Mouse (Mus musculus): ENCODE results near the gene Pla2g15. TPM values are rescaled to one million over a fixed set of nuclear protein-coding genes. Genes with fewer than 3 reads are reported as not detected.

The Pla2g15 gene
- polyA plus RNA-seq, 1 experiment from 2014 or later = 13.7 TPM

DNA sequence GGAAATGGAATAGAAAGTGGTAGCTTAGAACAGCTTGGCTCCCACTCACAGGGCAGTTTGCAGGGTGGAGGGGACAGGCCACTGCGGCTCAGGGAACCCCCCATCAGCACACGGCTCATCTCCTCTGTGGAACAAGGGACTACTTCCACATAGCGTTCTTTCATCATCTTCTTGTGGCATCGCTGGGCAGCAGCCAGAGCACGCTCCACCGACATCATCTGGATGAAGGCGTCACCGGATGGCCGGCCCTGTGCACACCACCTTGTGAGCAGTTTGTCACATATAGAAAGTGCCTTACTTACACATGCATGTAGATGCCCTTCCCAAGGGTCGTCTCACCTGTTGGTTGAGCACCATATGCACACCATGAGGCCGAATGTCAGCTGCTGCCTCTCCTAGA, 17.8 kb upstream of the Pla2g15 start:
- Histone ChIP-seq H3K4me2 (ENCODE audit: low read depth, low read length) (no peak overlapping the region), H3K4me3 (replicated peaks; ENCODE audit: low read length) (no peak overlapping the region), H3K27ac (ENCODE audit: low read length) (no peak overlapping the region), H3K36me3 (ENCODE audit: control insufficient read depth, insufficient read depth, low read length) (peaks cover 19% of the 10 kb centered on the region), H3K4me1 (ENCODE audit: control insufficient read depth, insufficient read depth, low read length) (peaks cover 14% of the 10 kb centered on the region), H3K9me3 (replicated peaks; ENCODE audit: control insufficient read depth, low read length) (no peaks in the 10 kb centered on the region), H3K27me3 (ENCODE audit: control insufficient read depth, insufficient read depth, low read length) (peaks cover 17% of the 10 kb centered on the region), H3K9ac (ENCODE audit: low read length) (no peak overlapping the region)
- no peak for ATAC-seq (ENCODE audit: insufficient read depth, low FRiP score)
- WGBS = 89% methylated on average over 11 of the region's 11 CpGs

DNA sequence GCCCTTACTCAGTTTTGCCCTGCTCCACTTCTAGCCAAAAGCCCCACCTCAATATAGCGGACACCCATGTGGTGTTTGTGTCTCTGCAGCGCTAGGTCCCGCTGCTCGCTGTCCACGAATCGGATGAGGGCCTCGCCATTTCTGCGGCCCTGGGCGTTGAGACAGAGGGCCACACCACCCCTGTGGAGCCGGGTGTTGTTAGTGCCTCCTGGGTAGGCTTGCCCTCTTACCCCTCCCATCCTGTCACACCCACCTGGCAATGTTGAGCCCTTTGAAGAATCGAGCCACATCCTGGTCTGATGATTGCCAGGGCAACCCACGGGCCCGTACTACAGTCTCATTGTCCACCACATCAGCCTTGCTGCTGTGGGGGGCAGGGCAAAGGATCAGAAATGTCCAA, 16.7 kb upstream of the Pla2g15 start:
- Histone ChIP-seq H3K9me3 (replicated peaks; ENCODE audit: control insufficient read depth, low read length) (no peaks in the 10 kb centered on the region), H3K4me1 (ENCODE audit: control insufficient read depth, insufficient read depth, low read length) (peaks cover 15% of the 10 kb centered on the region), H3K4me3 (replicated peaks; ENCODE audit: low read length) (peak overlapping the region; percentile 28; the same call in 1 of the 2 replicates), H3K27ac (ENCODE audit: low read length) (peak overlapping the region; percentile 96; the same call in 1 of the 2 replicates), H3K36me3 (ENCODE audit: control insufficient read depth, insufficient read depth, low read length) (peaks cover 16% of the 10 kb centered on the region), H3K27me3 (ENCODE audit: control insufficient read depth, insufficient read depth, low read length) (peaks cover 20% of the 10 kb centered on the region), H3K4me2 (ENCODE audit: low read depth, low read length) (peak overlapping the region; percentile 44), H3K9ac (ENCODE audit: low read length) (peak overlapping the region; percentile 9; the same call in 1 of the 2 replicates)
- WGBS = 64% methylated on average over 13 of the region's 13 CpGs
- no peak for ATAC-seq (ENCODE audit: insufficient read depth, low FRiP score)

DNA sequence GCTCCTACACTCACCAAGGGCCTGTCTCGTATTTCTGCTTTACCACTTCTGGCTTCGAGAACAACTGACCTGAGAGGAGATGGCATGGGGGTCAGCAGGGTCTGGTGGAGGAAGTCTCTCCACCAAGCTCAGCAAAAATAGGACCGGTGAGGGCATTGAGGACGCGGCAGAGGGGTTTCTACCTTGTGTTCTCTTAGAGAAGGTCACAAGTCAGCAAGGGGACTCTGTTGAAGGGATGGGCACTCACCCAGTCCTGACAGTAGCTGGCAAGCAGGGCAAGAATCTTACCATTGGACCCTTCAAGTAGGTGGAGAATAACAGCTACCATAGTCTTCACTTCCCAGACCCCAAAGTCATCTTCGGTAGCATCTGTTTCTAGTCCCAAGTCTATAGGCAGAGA, 16.3 kb upstream of the Pla2g15 start:
- Histone ChIP-seq H3K27ac (ENCODE audit: low read length) (peak overlapping the region; percentile 96), H3K4me1 (ENCODE audit: control insufficient read depth, insufficient read depth, low read length) (peaks cover 18% of the 10 kb centered on the region), H3K36me3 (ENCODE audit: control insufficient read depth, insufficient read depth, low read length) (peaks cover 16% of the 10 kb centered on the region), H3K4me3 (replicated peaks; ENCODE audit: low read length) (peak overlapping the region; percentile 28), H3K9me3 (replicated peaks; ENCODE audit: control insufficient read depth, low read length) (no peaks in the 10 kb centered on the region), H3K4me2 (ENCODE audit: low read depth, low read length) (peak overlapping the region; percentile 44), H3K9ac (ENCODE audit: low read length) (peak overlapping the region; percentile 9; the same call in 1 of the 2 replicates), H3K27me3 (ENCODE audit: control insufficient read depth, insufficient read depth, low read length) (peaks cover 20% of the 10 kb centered on the region)
- 69% methylated on average over 6 of the region's 6 CpGs for WGBS
- no peak for ATAC-seq (ENCODE audit: insufficient read depth, low FRiP score)

DNA sequence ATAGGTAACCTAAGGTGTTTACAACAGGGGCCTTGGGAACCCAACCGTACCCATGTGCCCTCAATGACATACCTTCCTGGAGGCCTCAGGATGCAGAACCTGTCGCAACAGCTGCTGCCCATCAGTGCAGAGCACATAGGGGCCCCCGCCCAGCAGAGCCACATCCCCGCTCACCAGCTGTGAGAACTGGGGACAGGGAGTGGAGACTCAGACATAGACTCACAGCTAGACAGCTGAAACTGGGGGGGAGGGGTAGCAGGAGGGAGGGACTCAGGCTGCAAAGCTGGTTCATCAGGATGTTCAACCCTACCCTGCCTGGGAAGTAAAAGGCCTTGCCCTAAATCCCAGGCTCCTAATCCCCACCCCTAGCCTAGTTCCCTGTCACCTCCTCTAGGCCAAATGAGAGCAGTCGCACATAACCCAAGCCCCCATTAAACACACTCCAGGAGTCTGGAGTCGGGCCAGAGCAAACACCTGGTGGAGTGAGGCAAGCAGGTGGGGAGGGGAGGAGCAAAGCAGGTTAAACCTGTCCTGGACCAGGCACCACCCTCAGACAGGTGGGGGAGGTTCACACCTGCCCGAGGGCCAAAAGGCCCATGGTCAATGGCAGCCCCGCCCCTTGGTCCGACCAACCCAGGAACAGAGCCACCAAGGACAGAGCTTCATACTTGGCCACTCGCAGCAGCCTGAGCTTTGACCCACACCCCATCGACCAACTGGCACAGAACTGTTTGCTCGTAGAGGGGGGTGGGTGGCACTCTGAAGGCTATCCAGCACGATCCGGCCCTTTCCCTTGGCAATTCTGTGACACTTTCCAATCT, 15.2 kb upstream of the Pla2g15 start:
- Histone ChIP-seq H3K36me3 (ENCODE audit: control insufficient read depth, insufficient read depth, low read length) (peaks cover 16% of the 10 kb centered on the region), H3K9me3 (replicated peaks; ENCODE audit: control insufficient read depth, low read length) (no peaks in the 10 kb centered on the region), H3K27ac (ENCODE audit: low read length) (peak overlapping the region; percentile 96), H3K27me3 (ENCODE audit: control insufficient read depth, insufficient read depth, low read length) (peaks cover 20% of the 10 kb centered on the region), H3K4me2 (ENCODE audit: low read depth, low read length) (peak overlapping the region; percentile 64), H3K9ac (ENCODE audit: low read length) (peak overlapping the region; percentile 82), H3K4me1 (ENCODE audit: control insufficient read depth, insufficient read depth, low read length) (peaks cover 18% of the 10 kb centered on the region), H3K4me3 (replicated peaks; ENCODE audit: low read length) (peak overlapping the region; percentile 67)
- 15% methylated on average over 14 of the region's 14 CpGs for WGBS
- peak; percentile 86 for ATAC-seq (ENCODE audit: insufficient read depth, low FRiP score)

DNA sequence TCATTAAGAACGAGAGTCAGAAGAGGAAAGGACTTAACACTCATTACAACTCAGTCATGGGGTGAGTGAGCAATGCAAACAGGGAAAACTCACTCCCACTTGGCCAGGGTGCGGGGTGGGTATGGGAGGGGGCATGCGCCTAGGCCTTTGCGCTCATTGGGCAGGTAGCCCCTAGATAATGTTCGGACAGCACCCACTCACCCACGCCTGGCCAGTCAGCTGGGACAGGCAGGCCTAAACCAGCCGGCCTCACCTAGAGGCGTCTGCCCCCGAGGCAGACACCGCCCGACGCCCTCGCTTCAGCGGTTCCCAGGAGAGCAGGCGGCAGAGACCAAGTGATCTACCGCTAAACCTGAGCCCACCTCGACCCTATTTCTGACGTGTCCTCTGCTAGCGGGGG, 14.5 kb upstream of the Pla2g15 start:
- Histone ChIP-seq H3K9me3 (replicated peaks; ENCODE audit: control insufficient read depth, low read length) (no peaks in the 10 kb centered on the region), H3K36me3 (ENCODE audit: control insufficient read depth, insufficient read depth, low read length) (peaks cover 16% of the 10 kb centered on the region; the same call in 1 of the 2 replicates), H3K27ac (ENCODE audit: low read length) (peak overlapping the region; percentile 96), H3K4me2 (ENCODE audit: low read depth, low read length) (peak overlapping the region; percentile 64), H3K27me3 (ENCODE audit: control insufficient read depth, insufficient read depth, low read length) (peaks cover 20% of the 10 kb centered on the region), H3K9ac (ENCODE audit: low read length) (peak overlapping the region; percentile 82), H3K4me1 (ENCODE audit: control insufficient read depth, insufficient read depth, low read length) (peaks cover 18% of the 10 kb centered on the region), H3K4me3 (replicated peaks; ENCODE audit: low read length) (peak overlapping the region; percentile 67)
- ATAC-seq (ENCODE audit: insufficient read depth, low FRiP score) = peak; percentile 7; the same call in 1 of the 2 replicates
- WGBS = 9% methylated on average over 19 of the region's 19 CpGs

DNA sequence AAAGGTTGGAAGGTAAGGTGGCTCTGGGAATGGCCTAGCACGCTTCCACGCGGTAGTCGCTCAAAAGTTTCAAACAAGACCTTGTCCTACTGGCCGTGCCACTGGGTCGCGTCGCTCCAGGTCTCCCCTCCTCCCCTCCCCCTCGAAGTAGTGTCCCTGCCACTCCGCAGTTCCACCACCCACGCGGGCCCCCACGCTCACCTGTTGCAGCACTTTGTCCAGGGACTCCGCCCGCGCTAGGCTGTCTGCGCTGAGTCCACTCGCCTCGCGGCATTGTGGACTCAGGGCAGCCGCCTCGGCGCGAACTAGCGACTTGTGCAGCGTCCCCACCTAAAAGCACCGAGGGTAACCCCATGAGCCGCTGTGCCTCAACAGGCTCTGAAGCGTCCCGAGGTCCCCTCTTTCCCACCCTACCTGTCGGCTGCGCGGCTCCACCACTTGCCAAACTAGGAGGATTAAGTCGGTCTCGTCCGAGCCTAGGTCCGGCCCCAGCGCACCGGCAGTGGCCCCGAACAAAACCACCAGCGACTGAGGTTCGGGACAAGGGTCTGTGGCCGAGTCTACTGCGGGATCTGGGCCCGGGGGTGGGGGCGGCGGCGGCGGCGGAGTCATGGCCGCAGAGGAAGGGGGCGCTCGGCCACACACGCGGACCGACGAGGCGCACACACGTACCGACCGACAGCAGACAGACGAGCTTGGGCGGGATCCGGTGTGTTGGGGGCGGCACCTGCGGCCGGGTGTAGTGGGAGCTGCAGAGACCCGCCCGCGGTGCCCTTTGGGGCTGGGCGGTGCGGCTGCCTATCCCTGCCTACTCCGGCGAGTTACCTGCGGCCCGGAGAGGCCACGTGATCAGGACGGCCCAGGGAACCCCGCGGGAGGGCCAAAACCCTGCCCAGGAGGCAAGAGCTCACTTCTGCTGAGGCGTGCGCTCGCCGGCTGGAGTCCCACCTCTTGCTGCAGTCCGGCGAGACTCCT, 13.8 kb upstream of the Pla2g15 start, which contains the start of gene Esrp2:
Esrp2 (minus strand) TSS at position 819 of the 975 bp plus-strand sequence.
- WGBS = under 1% methylated on average over 85 of the region's 86 CpGs
- ATAC-seq (ENCODE audit: insufficient read depth, low FRiP score) = peak; percentile 79
- H3K4me2 ChIP-seq (ENCODE audit: low read depth, low read length) = peak within 1 kb of the TSS; percentile 64
- H3K36me3 ChIP-seq (ENCODE audit: control insufficient read depth, insufficient read depth, low read length) = peaks cover 11% of the 10 kb centered on the region; the same call in 1 of the 2 replicates
- no peaks in the 10 kb centered on the region for H3K9me3 ChIP-seq (replicated peaks; ENCODE audit: control insufficient read depth, low read length)
- H3K4me1 ChIP-seq (ENCODE audit: control insufficient read depth, insufficient read depth, low read length) = peaks cover 18% of the 10 kb centered on the region
- peak within 1 kb of the TSS; percentile 67 for H3K4me3 ChIP-seq (replicated peaks; ENCODE audit: low read length)
- peak within 1 kb of the TSS; percentile 82 for H3K9ac ChIP-seq (ENCODE audit: low read length)
- peaks cover 20% of the 10 kb centered on the region for H3K27me3 ChIP-seq (ENCODE audit: control insufficient read depth, insufficient read depth, low read length)
- H3K27ac ChIP-seq (ENCODE audit: low read length) = peak within 1 kb of the TSS; percentile 96

DNA sequence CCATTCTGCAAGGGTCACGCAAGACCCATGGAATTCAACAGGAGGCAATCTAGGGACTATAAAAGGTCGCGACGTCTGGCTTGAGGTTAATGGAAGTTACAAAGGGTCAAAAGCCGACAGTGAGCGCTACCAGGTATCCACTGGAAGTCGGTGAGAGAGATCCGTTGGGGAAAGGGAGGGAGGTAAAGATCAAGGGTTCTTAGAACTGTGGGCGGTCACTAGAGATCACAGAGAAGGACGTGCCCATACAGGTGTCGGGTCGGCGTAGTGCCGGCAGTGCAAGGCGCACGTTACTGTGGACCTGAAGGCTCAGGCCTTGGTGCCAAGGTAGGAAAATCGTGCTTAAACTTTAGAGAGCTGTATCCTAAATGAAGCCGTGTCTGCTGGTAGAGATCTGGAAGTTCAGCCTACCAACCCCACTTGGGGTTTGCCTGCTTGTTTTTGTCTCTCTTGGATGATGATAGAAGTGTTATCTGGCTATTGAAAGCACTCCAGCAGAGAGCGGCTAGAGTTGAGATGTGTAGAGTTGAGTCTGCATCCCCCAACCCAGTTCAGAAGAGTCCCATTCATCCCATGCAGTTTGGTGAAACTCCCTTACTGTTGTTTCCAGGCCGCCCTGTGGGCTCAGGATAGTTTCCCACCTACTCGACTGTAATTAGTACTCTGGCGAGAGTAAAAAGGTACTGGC, 12.8 kb upstream of the Pla2g15 start:
- Histone ChIP-seq H3K4me1 (ENCODE audit: control insufficient read depth, insufficient read depth, low read length) (peaks cover 18% of the 10 kb centered on the region), H3K27ac (ENCODE audit: low read length) (peak overlapping the region; percentile 96), H3K9me3 (replicated peaks; ENCODE audit: control insufficient read depth, low read length) (no peaks in the 10 kb centered on the region), H3K27me3 (ENCODE audit: control insufficient read depth, insufficient read depth, low read length) (peaks cover 20% of the 10 kb centered on the region), H3K4me3 (replicated peaks; ENCODE audit: low read length) (peak overlapping the region; percentile 67), H3K9ac (ENCODE audit: low read length) (peak overlapping the region; percentile 82), H3K4me2 (ENCODE audit: low read depth, low read length) (peak overlapping the region; percentile 64), H3K36me3 (ENCODE audit: control insufficient read depth, insufficient read depth, low read length) (0 out of 2 replicates have a peak, but pooled peaks cover 3% of the 10 kb centered on the region)
- no peak for ATAC-seq (ENCODE audit: insufficient read depth, low FRiP score)
- WGBS = 9% methylated on average over 22 of the region's 22 CpGs

DNA sequence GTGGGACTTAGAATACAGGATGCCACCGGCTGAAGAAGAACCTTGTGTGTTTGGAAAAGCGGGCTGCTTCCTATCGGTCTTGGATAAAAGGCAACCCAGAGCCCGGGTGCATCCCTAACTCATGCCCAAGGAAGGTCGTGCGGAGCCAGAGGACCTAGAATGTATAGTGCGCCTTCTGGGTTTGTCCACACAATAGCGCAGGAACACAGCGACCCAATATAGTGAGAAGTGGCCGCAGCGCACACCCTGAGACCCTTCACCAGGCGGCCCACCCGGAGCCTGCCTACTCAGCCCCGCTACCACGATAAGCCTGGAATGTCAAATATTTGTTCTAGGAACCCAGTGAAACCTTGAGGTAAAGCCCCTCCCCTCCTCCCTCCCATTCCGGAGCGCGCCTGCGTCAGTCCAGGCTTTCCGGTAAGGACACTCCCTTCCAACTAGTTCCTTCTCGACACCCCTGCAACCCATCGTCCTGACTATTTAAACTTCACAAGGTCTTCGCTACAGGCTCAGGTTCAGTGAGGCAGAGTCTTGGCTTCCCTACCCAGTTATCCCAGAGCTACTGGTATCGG, 12.2 kb upstream of the Pla2g15 start:
- H3K9me3 ChIP-seq (replicated peaks; ENCODE audit: control insufficient read depth, low read length) = no peaks in the 10 kb centered on the region
- peak overlapping the region; percentile 67 for H3K4me3 ChIP-seq (replicated peaks; ENCODE audit: low read length)
- peak overlapping the region; percentile 82 for H3K9ac ChIP-seq (ENCODE audit: low read length)
- peaks cover 20% of the 10 kb centered on the region for H3K27me3 ChIP-seq (ENCODE audit: control insufficient read depth, insufficient read depth, low read length)
- ATAC-seq (ENCODE audit: insufficient read depth, low FRiP score) = peak; percentile 5; the same call in 1 of the 2 replicates
- peaks cover 18% of the 10 kb centered on the region for H3K4me1 ChIP-seq (ENCODE audit: control insufficient read depth, insufficient read depth, low read length)
- peak overlapping the region; percentile 64 for H3K4me2 ChIP-seq (ENCODE audit: low read depth, low read length)
- peak overlapping the region; percentile 96 for H3K27ac ChIP-seq (ENCODE audit: low read length)
- no peaks in the 10 kb centered on the region for H3K36me3 ChIP-seq (ENCODE audit: control insufficient read depth, insufficient read depth, low read length)
- under 1% methylated on average over 24 of the region's 24 CpGs for WGBS
